Mouse (Mus musculus): Measurements from ENCODE around the gene Anks1.
A peak's percentile ranks its signal among the peaks of the same experiment; 100 is the strongest.

Gene Anks1

DNA sequence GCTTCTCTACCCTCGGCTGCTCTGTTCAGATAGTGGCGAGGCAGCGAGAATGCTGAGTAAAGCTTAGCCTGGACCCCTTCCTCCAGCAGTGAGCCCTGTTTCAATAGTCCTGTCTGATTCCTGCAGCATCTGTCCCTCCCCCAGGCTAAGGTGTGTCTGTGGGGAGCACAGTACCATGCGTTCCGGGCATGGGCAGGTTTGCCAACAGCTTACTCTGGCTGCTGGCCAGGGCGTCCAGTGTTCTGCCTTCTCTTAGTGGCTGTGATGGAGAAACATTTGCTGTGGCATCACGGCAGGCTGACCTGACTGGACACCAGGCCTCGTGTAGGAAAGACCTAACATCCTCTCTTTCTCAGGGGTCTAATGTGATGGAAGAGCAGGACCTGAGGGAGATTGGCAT, 141.1 kb downstream of the Anks1 start:
- no peak for DNase-seq (ENCODE audit: low read depth, low spot score)

DNA sequence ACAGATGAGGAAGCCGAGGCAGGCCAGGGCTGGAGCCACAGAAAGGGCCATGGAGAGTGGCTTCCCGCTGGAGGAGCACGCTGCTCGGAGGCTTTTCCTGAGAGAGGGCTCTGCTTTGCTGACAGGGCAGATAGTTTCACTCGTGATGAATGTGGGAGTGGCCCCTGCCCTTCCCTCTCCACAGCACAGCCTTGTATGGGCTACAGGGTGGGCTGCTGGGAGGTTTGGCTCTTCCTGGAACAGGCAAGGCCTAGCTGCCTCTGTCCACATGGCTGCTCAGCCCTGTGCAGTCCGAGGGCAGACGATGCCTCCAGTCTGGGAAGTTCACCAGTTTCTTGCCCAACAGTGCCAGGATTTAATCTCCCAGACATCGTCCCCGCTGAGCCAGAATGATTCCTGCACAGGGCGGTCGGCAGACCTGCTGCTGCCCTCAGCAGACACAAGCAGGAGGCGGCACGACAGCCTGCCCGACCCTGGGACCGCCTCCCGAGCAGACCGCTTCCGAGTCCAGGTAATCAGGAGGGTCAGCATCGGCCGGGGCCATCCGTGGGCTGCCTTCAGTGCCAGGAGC, 143.3 kb downstream of the Anks1 start:
- DNase-seq (ENCODE audit: low read depth, low spot score) = no peak

DNA sequence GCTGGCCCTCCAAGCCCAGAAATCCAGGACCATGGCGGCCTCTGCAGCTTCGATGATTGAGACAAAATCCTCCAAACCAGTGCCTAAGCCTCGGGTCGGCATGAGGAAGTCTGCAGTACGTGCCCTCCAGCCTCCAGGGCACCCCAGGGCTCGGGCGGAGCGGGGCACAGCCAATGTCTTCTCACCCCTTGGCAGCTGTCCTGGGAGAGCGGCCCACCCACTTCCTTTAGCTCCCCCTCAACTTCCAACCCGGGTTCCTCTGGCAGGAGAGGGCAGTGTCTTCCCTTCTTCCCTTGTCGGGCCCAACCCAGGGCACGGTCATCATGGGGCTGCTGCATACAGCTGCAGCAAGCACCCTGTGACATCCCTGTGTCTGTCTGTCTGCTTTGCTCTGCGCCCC, 149.2 kb downstream of the Anks1 start:
- DNase-seq (ENCODE audit: low read depth, low spot score) = no peak

DNA sequence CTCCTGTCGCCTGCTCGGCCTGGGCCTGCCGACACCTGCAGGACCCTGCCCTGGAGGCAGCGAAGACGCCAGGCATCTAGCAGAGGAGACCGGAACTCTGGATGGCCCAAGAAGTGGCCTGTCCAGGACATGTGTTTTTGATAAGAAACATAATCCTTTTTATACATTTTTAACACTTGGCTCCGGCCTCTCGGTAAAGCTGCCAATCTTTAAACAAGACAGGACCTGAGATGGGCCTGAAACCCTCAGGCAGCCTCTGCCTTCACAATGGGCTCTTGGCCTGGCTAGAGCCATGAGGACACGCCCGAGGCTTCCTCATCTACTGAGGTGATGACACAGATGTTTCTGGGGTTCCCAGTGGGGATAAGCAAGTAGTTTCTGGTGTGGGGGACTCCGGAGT, 151.6 kb downstream of the Anks1 start:
- DNase-seq (ENCODE audit: low read depth, low spot score) = no peak

DNA sequence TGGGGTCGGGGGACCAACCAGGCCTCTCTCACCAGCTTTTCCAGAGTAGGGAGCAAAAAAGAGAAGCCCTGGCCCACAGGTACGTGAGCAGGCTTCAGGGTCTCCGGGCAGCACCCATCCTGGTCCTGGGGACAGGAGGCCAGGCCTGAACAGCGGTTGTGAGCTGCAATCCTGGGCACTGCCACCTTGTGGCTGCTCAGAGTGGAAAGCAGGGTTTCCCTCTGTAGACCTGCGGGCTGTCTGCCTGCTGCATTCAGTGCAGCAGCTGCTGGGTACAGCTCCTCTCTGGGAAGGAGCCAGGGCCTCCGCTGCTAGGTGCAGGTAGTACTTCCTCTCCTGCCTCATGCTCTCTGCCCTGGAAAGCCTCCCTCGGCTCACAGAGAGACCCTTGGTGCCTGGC, 152.4 kb downstream of the Anks1 start:
- peak; percentile 52 for DNase-seq (ENCODE audit: low read depth, low spot score)

DNA sequence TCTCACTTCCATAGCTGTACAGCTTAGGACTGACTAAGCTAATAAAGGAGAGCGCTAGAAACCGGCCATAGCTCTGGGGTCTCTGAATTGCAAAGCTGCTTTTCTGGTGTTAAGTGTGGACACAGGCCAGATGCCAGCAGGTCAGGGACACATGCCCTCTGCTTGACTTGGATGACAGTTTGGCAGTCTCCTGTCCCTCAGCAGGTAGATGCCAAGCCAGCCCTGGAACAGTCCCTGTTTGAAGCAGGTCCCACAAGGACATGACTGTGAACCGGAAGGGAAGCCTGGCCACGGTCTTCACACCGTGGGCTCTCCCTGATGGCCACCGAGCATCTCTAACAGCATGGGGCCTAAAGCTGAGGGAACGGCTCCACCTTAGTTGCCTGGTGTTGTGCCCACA, 153.6 kb downstream of the Anks1 start:
- DNase-seq (ENCODE audit: low read depth, low spot score) = no peak

DNA sequence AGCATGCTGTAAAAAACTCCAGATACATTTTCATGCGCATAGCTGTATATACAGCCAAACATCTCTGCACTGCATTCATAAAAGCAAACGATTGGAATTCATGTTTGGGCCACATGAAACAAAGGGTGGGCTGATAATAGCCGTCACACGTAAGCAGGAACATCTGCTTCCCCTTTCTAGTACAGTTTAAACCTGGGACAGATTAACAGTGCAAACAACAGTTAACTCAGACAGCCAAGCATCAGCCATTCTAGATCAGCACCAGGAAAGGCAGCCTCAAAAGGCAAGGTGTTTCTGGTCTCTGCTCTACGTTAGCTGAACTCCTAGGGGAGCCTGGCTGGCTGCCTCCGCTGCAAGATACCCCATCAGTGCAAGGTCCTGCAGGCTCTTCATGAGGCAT, 154.1 kb downstream of the Anks1 start:
- no peak for DNase-seq (ENCODE audit: low read depth, low spot score)

DNA sequence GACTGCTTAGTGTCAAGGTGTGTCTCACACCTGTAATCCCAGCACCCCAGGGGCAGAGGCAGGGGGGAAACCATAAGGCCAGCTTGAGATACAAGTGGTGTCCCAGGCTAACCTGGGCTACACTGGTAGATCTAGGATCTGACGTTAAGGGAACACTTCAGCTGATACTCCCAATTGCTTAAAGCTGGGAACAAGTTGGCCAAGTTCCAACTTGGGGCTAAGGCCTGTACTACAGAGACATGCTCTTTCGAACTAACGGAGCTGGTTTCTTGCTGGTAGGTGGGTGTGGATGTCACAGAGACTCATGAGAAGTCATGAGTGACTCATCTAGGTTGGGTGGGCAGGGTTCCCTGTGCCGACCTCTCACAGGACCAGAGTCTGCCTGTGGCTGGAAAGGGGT, 158.2 kb downstream of the Anks1 start:
- no peak for DNase-seq (ENCODE audit: low read depth, low spot score)

DNA sequence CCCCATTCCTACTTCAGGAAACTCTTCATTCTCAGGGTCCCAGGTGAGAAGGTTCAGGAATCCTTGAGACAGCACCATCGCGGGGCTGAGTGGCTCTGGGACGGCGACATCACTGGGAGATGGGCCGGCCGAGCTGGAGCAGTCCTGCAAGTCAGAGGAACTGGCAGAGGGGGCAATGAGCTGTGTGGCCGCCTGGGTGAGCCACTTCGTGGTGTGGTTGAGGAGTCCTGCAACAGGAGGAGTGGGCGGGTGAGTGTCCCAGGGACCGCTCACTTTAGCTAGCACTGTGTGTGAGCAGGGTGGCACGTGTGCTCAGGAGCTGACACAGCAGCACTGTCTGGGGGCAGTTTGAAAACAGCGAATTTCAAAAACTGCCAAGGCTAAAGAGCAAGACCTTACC, 160.3 kb downstream of the Anks1 start:
- DNase-seq (ENCODE audit: low read depth, low spot score) = no peak

DNA sequence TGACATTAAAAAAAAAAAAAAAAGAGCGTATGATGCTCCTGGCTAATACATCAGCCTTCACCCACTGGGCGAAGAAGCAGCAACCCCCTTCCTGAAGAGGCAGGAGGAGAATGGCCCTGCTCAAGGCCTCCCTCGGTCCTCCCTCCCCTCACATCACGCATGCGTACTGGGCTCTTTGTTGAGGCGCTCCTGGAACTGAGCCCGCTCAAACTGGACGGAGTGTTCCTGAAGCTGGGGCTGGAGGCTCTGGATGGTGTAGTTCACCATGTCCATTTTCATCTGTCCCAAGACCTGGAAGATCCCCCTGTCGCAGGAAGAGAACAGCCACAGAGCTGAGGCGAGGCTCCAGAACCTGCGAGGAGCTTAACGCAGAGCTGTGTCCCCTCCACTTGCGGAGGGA, 161.2 kb downstream of the Anks1 start:
- DNase-seq (ENCODE audit: low read depth, low spot score) = no peak

DNA sequence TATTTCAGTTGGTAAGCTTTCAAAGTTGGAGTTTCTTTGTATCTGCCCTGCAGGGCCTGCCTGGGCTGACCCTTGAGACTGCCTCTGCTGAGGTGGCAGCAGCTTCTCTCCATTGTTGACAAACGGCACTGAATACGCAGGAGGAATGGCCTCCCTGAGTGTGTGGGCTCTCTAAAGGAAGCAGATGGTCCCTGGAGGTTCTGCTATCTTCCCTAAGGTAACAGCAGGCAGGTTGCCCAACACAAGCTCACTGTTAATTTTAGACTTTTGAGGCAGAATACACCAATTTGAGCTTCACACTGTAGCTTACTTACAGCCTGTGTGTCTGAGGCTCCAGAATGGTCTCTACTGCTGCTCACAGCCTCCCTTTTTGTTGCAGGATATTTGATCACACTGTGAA, 163.6 kb downstream of the Anks1 start:
- DNase-seq (ENCODE audit: low read depth, low spot score) = no peak

DNA sequence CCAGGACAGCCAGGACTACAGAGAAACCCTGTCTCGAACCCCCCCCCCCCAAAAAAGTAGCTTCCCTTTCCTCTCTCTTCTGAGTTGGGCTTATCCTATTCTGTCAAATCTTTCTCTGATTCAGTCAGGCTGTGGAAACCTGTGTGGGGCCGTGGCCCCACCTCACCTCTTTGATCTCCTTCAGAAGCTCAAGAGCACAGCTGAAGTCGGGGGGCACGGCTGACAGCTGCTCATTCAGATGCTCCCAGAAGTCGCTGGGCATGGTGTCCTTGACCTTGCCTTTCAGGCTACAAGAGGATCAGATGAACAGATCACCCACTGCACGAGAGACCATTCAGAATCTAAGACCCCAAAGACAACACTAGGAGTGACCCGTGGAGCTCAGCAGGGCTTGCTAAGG, 165.4 kb downstream of the Anks1 start:
- DNase-seq (ENCODE audit: low read depth, low spot score) = no peak

DNA sequence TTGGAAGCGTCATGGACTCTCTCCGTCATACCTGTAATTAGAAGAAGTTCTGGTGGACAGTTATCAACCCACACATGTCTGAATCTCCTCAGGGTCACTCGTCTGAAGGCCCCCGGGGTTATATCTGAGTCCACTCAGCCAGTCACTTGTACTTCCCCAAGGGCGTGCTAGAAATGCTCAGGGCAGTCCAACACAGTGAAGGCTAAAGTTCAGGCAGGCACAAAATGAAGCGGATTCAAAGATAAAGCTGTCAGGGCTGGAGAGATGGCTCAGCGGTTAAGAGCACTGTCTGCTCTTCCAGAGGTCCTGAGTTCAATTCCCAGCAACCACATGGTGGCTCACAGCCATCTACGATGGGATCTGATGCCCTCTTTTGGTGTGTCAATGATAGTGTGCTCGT, 168.9 kb downstream of the Anks1 start:
- DNase-seq (ENCODE audit: low read depth, low spot score) = no peak

DNA sequence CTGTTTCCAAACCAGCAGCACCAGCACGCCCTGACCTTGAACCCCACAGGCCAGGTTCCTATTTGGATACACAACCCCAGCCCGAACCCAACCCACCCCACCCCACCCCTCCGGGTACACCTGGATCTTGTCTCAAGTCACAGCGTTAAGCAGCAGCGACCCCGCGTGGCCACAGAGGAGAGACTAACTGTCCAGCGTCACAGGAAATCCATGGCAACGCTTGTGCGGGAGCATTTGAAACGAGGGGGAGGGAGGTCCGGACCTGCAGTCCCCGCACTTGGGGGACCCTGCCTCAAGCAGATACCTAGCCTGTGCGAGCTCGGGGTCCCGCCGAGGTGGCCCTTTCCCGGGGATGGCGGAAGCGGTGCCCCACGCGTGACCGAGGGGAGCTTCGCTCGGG, 170.5 kb downstream of the Anks1 start:
- DNase-seq (ENCODE audit: low read depth, low spot score) = peak; percentile 91

DNA sequence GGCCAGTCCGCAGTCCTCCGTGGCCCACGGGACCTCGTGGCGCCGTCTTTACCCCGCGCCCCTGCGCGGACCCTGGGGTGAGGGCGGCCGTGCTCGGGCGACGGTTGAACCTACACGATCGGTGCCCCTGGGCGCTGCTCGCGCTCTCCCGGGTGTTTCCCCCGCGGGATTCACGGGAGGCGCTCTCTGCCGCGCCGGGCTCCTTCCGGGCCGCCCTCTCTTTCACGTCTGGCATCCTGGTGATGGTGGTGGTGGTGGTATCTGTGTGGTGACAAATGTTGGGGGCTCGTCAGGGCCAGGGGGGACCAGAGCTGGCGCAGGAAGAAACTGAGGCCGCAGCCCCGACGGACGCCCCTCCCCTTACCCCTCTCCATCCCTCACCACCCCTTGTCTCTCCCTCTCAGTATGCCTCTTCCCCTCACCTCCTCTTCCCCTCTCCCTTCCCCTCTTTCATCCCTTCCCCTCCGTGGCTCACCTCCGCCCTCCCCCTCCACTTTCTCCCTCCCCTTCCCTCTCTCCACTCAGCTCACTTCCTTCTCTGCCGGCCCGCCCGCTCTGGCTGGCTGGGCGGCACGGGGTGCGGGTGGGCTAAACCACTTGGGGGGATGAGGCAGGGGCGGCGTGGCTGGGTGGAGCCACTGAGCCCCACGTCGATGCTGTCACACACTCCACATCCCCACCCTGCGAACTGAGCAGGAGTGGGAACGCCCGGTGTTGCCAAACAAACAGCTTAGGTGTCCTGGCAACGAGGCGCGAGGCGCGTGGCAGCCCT, 171.1 kb downstream of the Anks1 start, which contains the start of gene Tcp11:
TSS of gene Tcp11 (minus strand) at position 595 of the 772 bp plus-strand sequence.
- peak; percentile 89 for DNase-seq (ENCODE audit: low read depth, low spot score)

DNA sequence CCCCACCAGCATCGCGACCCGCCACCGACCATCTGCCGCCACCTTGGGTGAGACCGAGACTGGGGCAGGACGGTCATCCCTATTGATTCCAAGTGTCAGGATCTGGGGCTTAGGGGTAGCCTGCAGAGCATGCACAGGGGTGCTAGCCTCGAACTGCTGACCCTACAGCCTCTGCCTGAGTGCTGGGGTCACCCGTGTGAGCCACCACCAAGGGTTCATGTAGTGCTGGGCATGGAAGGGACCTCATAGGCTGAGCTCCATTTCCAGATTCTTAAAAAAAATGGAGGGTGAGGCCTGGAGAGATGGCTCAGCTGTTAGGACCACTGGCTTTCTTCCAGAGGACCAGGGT, 171.7 kb downstream of the Anks1 start:
- no peak for DNase-seq (ENCODE audit: low read depth, low spot score)

DNA sequence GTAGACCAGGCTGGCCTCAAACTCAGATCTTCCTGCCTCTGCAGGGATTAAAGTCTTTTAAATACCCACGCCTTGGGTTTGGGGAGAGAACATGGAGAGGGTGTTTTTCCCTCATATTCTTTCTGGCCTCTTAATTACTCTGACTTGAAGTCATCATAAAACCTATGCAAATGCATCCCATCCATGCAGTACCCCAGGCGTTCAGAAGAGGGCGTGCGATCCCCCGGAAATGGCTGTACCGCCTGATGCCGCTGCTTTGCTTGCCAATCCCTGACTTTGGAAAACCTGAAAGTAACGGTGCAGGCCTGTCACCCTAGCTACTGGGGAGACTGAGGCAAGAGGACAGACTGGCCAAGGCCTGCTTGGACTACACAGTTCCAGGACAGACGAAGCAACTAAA, 172.3 kb downstream of the Anks1 start:
- DNase-seq (ENCODE audit: low read depth, low spot score) = peak; percentile 57

DNA sequence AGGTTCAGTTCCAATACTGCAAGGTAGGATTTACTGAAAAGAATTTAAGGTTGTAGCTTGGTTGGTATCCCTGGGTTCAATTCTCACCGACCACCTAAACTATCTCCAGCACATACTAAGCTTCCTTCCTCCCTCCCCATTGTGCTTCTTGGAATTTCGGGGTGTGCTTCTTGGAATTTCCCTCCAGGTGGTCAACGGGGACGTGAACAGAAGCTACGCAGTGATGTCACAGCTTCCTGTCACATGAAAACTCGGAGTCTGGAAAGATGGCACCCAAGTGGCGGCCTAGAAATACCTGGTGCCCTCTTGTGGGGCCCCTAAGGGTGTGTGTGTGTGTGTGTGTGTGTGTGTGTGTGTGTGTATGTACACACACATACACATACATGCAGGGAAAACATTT, 172.8 kb downstream of the Anks1 start:
- DNase-seq (ENCODE audit: low read depth, low spot score) = no peak

DNA sequence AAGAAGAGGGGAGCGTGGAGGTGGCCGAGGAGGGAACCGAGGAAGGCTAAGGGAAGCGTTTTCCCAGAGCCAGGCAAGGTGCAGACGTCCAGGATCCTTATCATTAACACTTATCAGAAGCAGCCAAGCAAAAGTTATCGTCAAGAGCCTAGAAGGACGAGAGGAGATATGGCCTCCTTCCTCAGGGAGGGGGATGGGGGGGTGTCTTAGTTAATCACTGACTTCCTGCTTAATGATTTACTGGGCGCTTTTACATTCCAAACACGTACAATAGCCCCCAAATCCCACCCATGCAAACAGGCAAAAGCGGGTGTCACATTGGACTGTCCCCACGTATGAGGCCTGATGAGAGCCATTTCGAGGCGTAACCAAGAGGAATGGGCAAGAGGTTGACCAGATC, 173.8 kb downstream of the Anks1 start:
- DNase-seq (ENCODE audit: low read depth, low spot score) = no peak

DNA sequence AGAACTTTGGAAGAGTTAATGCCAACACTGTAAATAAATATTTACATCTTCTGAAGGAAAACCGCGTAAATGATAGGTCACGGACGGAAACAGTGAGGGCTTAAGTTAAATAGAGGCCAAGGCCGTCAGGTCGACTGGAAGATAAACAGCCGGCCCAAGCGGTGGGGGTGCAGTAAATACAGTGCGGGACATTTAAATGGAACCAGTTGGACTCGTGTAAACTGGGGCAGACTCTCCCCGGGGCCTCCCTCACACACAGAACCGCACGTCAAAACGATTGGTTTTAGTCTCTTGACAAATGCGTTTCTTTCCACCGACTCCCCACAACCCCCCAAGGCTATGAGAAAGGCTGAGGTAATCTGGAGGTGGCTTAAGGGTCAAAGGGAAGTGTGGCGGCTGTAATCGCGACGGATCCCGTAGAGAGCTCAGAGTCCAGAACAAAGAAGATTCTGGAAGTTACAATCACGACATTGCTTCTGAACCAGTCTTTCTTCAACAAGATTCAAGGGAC, 175.3 kb downstream of the Anks1 start:
- DNase-seq (ENCODE audit: low read depth, low spot score) = no peak

DNA sequence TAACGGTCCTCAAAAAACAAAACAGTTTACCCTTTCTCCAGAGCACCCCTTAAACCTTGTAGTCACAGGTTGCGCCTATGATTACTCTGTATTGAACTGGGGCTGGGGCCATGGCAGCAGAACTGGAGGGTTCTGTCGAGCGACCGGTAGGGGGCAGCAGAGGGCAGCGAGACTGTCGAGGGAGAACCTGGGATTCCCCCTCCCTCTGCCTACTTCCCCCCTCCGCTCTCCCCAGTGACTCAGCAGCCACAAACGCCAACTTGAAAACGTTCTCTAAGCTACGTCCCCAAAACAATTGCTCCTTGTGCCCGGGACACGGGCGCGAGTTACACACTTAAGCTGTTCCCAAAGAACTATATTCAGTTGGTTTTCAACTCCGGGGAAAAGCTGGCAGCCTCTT, 175.9 kb downstream of the Anks1 start:
- DNase-seq (ENCODE audit: low read depth, low spot score) = peak; percentile 93

DNA sequence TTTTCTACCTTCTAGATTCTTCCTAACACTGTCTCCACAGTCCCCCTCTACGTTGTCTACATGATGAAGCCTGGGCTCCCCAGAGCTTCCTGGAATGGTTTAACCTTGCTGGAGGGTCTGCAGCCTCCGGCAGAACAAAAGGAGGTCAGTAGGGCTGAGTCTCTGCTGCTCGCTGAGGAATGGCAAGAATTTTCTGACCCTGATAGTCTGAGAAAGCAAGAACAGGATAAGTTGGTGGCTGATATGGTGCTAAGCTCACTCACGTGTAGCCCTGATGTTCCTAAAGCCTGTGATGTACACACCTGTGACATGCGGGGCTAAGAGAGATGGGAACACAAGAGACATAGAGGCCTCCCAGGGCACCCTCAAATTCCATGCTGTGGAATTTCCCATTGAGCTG, 178.3 kb downstream of the Anks1 start:
- DNase-seq (ENCODE audit: low read depth, low spot score) = peak; percentile 54

DNA sequence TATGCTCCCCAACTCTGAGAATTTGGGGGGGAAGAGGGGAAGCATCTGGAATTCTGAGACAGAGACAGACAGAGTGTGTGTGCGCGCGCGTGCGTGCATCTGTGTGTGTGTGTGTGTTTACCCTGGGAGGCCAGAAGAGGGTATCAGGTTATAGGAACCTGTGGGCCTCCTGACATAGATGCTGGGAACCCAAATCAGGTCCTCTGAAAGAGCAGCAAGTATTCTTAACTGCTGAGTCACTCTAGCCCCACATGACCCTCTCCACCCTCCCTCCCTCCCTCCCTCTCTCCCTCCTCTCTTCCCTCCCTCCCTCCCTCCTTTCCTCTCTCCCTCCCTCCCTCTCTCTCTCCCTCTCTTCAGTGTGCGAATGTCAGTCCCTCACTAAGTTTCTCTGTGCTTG, 179.6 kb downstream of the Anks1 start:
- DNase-seq (ENCODE audit: low read depth, low spot score) = no peak

DNA sequence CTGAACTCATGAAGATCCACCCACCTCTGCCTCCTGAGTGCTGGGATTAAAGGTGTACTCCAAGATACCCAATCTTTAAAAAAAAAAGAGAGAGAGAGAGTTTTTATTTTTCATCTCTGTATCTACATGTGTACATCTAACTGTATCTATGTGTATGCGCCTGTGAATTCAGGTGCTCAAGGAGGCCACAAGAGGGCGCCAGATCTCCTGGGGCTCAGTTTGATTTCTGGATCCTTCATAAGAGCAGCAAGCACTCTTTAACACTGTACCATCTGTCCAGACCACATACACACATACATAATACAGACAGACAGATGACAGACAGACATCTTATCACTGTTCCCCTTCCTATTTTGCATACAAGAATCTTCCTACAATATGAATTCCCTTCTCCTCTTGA, 183.2 kb downstream of the Anks1 start:
- DNase-seq (ENCODE audit: low read depth, low spot score) = no peak

All from mesoderm, embryonic 11.5 days (tissue).